Mouse (Mus musculus) CD4-positive helper T cell, adult 2 months (primary cell): ENCODE data around the gene Gm13090.

Experiments
- DNase-seq: peaks from one replicate; pipeline ENCODE4 v3.0.0-alpha.2; 2012; ENCODE audit warnings: low read depth, missing footprints, low spot score

Gm13090 gene

DNA sequence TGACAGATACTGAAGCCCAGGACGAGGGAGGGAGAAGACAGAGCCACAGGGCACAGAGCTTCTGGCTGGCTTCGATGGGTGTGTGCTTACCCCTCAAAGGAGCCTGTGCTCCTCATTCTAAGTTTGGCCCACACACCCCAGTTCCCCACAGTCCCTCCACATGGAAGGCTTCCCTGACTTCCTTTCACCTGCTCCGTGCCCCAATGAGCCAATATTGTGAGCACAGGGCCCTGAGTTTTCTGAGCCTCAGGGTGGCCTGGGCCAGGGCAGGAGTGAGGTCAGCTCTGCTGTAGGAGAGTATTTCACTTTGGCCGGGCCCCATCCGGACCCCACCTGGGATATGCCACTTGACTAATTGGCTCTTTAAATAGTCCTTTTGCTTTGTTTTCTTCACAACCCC, 48.3 kb downstream of the Gm13090 start:
- DNase-seq: no peak

DNA sequence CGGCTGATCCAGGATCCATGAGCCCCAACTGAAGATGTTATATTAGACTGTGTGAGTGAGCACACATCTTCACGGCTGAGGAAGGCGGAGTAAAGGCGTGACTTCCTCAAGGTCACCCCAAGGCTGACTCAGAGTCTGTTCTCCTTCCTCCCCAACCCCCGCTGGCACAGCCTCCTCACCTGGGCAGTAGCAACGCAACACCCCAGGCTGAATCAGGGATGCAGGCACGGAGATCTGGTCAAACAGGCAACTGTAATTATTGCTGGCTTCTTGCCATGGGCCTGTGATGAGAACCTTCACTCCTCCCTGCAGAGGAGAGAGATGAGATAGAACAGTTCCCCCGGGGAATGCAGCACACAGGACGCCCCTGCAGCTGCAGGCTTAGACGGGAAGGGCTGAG, 48.8 kb downstream of the Gm13090 start:
- DNase-seq: no peak

DNA sequence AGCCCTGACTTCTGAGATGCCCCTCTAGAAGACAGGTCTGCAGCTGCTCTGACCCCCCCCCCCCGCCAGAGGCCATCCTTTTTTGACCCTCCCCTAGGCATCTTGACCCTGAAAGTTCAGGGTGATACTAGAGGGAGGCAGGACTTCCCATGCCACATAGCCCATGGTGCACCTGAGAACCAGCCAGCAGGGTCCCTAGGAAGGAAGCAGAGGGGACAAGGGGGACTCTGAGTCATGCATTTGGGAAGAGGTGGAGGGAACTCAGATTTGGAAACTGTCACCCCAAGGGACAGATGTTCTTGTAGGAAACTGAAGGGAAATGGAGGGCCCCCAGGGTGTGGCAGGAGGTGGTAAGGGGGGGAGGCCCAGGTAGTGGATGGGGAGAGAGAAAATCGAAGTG, 49.2 kb downstream of the Gm13090 start:
- no peak for DNase-seq

- DNase-seq: peak; percentile 51
Observed at GRCm38 (mm10) chr4:151139053-151139840, 49.9 kb downstream of the Gm13090 start.

GRCm38 (mm10) chr4:151140368-151140982, 51.1 kb downstream of the Gm13090 start:
- no peak for DNase-seq
